Mouse (Mus musculus) layer of hippocampus, adult 8-10 months (tissue): ENCODE data around the gene Rnf212b. TPM values are rescaled to one million over a fixed set of nuclear protein-coding genes. Genes with fewer than 3 reads are reported as not detected.

Experiments used
- DNase-seq, 2 experiments: peaks; one replicate each; pipeline ENCODE4 v3.0.0; 2022; ENCODE audit warnings: low spot score in 2 of 2
- total RNA-seq, 4 experiments: library from RNA; stranded (reverse); gene quantifications; 2 replicates each; pipeline ENCODE4 v1.2.4; 2022

The Rnf212b gene
- total RNA-seq, 4 experiments from 2014 or later: not detected

DNA sequence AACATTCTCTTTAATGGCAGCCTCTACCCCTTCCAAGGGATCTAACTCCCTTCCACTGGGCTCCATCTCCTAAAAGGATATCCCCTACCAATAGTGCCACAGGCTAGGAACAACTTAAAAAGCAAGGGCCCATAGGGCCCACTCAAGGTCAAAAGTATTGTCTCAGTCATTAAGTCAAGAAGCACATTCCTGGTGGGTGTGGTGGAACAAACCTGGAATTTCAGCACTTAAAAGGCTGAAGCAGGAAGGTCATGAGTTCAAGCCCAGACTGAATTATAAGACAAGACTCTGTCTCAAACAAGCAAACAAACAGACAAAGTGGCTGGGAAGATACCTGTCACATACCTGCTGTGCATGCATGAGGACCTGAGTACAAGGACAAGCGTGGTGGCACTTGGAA lies 18.0 kb upstream of the Rnf212b start:
- no peak for DNase-seq

DNA sequence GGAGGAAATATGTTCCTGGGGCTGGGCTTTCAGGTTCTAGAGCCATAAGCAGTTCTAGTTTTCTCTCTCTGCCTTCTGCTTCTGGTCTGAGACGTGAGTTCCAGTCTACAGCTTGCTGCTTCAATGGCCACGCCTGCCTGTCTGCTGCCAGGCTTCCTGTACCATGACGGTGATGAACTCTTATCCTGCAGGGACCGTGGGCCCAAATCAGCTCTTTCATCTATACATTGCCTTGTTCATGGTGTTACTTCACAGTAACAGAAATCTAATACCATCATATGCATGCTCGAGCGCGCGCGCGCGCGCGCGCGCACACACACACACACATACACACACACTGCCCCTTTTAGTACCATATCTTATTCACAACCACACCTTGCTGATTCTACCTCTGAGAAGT lies 17.2 kb upstream of the Rnf212b start:
- DNase-seq: no peak

DNA sequence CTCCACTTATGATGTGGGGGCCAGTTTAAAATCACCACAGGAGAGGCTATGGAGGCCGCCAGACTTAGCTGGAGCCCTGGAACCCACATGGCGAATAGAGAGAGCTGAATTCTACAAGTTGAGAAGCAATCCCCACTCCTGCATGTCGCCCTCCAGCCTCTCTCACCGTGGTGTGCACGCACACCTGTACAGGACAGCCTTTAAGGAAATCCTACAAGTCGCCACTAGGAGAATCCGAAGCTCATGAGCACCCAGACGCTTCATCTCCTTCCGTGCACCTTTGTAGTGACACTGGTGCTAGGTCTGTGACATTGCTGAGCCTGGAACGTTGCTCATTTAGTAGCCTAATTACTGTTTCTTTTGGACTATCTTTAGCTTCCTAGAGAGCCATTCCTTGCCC lies 14.3 kb upstream of the Rnf212b start:
- no peak for DNase-seq

DNA sequence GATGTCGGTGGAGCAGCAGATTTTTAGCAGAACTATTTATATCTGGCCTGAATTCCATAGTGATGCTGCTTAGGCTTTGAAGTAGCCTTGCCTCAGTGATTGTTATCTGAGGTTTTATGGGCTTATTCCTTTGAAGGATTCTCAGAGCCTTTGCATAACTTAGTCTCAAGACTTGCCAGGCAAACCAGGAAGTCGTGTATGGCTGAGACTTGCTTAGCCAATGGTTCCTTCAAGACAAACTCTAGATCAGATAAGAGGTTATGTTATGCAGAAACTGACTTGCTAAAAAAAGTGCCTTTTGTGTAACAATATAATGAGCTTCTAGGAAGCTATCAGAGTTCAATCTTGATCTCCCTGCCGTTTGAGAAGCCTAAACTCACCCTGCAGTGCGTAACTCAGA lies 11.5 kb upstream of the Rnf212b start:
- no peak for DNase-seq

DNA sequence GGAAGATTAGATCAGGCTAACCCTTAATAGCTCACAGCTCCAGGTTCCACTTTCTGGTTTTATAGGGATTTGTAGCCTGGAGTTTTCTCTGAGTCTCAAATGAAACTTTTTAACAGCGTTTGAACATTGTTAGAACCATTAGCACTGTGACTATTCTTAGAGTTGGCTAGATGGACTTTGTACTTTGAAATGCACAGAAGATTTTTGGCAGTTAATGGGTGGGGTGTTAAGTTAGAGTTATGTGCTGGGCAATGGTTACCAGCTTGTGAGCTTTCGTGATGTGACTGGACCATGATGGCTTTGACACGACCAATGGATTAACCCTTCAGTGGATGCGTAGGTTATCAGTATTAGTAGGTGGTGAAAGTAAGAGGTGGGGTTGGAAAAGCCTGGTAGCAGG lies 7.8 kb upstream of the Rnf212b start:
- DNase-seq: no peak

DNA sequence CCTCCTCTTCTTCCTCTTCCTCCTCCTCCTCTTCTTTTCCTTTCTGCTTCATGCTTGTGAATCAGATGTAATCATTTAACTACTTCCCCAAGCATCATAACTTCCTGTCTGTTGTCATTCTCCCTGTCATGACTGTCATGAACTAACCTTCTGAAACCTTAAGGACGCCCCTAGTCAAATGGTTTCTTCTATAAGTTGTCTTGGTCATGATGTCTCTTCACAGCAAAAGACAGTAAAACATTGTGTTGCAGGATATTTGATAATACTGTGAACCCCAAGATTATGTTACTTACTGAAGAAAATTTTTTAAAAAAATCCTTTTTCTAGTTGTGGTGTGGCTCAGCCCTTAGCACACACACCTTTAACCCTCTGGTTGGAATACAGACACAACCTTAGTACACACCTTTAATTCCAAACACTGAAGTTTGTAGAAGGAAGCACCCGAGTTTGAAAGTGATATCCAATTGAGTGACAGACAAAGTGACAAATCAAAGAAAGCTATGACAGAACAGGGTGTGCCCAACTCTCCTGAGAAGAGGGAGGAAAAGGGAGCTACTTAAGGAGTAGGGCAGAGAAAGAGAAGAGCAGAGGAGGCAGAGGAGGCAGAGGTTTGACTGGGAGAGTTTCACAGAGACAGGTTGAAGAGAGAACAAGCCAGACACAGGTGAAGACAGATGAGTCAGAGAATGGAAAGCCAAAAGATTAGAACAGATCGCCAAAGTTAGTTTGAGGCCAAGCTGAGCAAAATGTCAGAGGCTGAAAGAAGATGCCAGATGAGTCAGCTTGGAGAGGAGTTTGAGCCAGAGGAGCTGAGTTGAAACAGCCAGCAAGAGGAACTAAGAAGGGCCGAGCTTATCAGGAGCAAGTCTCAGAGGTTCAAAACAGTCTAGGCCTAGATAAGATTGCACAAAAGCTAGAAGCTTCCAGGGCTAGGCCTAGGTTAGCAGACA lies 4.9 kb upstream of the Rnf212b start:
- no peak for DNase-seq

DNA sequence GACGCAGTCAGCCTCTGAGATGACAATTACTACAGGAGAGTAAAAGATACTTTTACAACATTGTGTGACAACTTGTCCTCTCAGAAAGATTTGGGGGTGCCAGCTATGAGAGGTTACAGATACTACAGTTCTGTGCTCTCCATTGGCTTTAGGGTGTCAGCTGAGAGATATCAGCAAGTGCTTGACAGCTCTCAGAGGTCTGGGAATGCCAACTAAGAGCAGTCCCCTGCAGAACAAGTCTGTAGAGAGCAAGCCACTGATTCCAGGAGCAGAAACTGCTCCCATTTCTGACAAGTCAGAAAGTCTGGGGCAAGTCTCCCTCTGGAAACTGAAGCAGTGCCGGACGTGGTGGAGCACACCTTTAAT lies 4.3 kb upstream of the Rnf212b start:
- no peak for DNase-seq

DNA sequence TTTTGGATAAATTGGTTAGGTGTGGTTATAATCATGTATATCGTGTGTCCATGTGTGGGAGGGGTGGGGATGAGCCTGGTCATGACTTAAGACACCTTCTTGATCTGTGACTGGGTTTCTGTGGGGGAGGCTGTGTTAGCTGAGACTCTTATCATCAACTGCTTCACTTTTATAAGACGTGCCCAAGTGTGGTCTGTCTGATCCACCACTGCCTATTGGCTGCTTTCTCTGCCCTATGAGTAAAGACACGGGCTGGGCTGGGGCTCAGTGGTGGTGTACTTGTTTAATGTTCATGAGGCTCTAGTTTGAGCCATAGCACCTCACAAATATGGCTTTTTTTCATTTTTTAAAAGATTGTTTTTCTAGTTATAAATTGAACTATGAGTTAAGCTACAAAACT lies 1.8 kb downstream of the Rnf212b start:
- no peak for DNase-seq

DNA sequence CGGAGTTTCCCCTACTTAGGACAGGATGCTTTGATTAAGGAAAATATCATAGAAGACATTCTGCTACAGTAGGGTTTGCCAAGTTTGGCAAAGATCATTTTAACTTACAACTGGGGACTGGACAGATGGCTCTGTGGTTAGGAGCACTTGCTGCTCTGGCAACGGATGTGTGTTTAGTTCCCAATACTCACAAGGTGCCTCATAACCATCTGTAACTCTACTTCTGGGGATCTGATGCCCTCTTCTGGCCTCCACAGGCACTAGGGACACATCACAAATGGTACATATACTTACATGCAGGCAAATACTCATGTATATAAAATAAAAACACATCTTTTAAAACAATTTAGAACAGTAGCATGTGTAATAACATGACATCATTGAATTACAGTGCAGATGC lies 3.9 kb downstream of the Rnf212b start:
- peak; percentile 19 to 20 for DNase-seq

DNA sequence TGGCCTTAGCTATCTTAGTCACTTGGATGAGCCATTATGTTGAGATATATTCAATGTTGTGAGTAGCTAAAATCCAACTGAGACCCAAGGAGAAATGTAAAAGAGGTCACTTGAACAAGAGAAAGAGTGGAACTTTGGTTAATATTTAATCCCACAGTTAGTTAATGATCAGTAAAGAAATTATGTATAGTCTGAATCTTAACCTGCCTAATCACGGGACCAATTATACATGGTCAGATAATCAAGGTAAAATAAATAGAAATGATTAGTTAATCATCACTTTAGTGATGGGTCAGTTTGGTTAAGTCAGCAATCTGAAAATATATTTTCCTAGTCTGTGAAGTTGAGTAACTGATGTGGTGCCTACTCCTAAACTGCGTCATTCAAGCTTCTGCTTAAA lies 8.4 kb downstream of the Rnf212b start:
- DNase-seq: no peak

DNA sequence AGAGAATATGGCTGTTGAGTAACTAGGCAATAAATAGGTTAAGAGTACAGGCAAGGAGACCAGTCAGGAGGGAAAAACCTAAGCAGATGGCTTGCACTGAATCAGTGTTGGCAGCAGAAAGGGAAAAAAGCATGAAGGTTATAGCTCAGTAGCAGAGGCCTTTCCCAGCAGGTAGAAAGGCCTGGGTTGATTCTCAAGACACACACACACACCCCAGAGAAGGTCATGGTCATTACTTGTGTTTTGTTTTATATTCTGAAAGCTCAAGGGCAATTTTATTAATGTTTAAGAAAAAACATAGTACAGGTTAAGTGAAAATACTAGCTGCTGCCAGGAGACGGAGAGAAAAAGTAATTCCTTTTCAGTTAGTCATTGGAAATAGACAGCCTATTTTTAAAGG lies 9.8 kb downstream of the Rnf212b start:
- no peak for DNase-seq

DNA sequence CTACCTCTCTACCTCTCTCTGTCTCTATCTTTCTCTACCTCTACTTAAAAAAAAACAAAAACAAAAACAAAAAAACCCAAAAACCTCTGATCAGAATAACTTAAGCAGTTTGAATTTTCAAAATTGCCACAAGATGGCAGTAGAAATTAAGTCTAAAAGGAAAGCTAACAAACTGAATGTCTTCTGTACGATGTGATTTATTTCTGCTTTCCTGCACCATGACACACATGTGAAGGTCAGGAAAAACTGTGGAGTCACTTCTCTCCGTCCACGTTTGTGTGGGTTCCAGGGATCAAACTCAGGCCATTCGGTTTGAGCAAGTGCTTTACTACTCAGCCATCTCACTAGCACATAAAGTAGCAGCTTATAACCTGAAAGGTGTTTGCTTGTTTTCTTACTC lies 29.5 kb downstream of the Rnf212b start:
- DNase-seq: no peak

DNA sequence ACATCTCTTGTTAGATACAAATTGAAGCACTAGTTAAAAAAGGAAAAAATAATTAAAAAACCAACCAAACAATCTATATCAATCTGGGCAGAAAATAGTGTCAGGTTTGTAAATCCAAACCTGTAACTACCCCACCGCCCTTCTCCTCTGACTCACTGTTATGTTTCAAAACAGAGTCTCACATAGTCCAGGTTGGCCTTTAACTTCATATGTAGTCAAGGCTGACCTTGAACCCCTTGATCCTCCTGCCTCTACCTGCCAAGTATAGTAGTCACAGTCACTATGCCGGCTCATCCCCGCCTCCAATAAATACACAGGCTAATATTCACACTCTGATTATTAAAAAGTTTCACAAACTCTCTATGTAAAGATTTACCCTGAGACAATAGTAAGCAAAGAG lies 41.8 kb downstream of the Rnf212b start:
- DNase-seq: no peak

DNA sequence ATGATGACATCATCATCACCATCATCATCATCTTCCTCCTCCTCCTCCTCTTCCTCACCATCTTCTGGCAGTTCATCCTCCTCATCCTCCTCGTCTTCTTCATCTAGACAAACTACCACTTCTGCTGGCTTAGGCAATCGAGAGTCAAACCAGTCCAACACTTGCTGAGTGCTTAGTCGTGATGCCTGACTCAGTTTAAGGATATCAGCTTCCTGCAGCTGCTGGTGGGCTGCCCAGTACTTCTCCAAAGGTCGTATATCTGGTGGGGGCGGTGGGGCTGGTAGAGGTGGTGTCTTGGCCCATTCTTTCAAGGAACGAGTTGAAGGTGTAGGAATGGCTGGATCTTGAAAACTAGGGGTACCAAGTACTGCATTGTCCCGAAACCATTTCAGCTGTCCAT lies 42.8 kb downstream of the Rnf212b start:
- no peak for DNase-seq

DNA sequence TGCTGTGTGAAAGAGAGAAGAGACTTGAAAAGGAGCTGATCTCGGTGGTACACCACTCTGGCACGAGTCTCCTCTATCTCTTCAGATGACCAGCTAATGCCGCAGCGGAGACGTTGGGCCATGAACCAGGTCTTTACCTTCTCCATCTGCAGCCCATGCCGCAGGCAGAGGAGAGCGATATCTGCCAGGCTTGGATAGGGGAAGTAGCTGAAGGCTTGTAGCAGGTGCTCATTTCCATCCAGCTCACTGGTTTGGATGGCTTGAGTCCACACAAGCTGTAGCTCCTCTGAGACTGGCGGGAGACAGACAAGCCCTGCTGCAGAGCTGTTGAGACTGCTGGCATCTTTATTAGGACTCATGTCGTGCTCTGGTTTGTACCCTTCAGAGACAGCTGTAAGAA lies 44.0 kb downstream of the Rnf212b start:
- no peak for DNase-seq

DNA sequence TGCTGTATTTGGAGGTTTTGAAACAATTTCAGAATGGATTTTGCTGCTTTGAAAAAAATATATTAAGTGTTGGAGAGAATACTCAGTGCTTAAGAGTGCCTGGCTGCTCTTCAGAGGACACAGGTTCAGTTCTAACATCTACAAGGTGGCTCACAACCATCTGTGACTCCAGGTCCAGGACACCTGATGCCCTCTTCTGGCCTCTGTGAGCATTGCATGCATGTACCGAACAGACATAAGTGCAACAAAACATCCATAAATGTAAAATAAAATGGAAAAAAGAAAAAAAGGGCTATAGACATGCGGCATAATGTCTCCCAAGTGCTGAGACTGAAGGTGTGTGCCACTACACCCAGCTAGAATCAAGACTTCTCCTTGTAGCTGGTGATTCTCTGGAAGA lies 46.6 kb downstream of the Rnf212b start:
- DNase-seq: peak in 1 of 2 experiments; percentile 65

DNA sequence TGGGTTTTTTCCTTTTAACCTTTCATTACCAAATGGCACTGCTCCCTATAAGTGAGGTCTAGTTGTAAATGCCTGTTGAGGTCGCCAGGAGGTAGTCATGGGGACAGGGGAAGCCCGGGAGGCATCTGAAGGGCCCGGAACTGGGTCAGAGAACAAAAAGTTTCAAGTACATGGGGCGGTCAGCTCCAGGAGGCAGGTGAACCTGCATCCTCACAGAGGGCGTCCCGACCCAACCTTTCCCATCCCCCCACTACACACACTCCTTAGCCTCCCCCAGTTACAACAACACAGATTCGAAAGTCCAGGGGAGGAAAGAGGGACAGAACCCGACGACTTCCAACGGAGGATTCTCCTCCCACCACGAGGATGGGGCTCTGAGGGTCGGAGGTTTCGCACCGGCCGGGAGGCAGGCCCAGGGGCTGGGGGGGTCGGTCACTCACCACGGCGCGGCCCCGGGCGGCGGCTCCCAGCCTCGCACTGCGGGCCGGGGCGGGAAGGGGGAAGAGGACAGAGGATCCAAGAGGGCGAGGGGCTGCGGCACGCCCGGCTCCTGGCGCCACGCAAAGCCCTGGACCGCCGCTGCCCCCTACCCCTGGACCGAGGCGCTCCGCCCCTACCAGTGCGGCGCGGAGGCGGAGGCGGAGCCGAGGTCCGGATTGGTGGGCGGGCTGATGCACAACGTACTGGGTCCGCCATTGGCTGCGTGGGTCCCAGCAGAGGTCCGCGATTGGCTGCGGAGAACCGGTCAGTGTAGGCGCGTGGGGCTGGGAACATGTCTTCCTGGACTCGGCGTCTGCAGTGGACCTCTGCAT lies 49.8 kb downstream of the Rnf212b start:
- DNase-seq: peak; percentile 88 to 93

DNA sequence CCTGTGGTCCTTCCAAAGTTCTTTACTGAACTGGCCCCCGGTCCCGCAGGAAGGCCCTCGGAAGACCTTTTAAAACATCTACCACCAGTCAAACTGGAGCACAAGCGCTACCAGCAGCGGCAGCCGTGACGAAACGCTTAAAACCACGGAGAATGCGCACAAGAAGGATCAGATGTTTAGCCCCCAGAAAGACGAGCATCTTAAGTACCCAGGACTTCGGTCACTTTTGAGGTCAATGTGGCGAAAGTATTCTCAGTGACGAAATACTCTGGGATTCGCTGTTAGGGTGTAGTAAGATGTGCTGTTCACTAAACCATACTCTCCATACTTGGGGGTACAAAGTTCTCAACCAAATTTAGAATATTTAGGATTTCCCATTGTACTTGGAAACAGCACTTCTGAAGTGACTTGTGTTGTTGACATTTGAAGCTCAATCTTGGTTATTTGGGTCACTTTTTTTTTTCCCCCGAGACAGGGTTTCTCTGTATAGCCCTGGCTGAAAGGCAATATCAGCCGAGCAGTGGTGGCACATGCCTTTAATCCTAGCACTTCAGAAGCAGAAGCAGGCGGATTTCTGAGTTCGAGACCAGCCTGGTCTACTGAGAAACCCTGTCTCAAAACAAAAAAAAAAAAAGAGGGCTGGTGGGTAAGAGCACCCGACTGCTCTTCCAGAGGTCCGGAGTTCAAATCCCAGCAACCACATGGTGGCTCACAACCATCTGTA lies 50.5 kb downstream of the Rnf212b start:
- DNase-seq: no peak

DNA sequence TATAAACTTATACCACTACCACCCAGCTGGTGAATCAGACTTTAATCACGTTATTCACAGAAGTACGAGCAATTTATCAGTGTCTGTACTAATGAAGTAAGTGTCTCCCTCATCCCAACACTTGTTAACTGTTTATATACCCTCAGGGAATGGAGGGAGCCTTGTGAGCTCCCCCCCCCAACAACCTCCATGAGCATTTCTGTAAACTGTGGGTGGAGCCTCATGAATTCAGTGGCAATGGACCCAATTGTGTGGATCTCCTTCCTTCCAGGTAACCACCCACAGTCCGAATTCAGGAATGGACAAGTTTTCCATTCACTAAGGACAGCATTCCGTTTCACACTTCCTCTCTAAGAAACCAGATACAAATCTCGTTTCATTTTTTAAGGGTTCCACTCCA lies 51.7 kb downstream of the Rnf212b start:
- no peak for DNase-seq

DNA sequence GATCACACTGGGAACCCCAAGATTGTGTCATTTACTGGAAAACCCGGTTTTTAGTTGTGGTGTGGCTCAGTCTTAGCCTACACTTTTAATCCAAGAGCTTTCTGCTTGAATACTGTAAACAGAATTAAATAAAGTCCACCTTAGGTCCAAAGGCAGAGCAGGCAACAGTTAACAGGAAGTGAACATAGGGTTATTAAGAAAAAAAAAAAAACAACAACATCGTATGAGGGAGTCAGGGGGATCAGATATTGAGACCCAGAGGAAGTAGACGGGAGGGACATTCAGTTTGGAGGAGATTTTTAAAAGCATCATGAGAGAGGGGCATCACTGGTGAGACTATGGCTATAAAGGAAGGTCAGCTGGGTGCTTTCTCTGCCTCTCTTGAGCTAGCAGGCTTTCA lies 52.3 kb downstream of the Rnf212b start:
- no peak for DNase-seq

DNA sequence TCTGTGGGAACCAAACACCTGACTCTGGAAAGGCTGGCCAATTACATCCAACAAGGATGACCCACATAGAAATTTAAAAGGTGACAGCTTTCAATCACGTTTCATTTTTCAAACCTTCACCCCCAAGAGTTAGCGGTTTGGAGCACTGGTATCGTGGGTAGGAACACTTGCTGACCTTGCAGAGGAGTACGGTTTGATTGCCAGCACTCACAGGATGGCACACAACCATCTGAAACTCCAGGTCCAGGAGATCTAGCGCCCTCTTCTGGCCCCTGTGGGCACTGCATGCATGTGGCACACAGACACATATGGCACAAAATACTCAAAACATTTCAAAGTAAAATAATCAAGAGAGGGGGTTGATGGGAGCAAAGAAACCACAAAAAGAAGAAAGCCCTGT lies 53.0 kb downstream of the Rnf212b start:
- DNase-seq: no peak

DNA sequence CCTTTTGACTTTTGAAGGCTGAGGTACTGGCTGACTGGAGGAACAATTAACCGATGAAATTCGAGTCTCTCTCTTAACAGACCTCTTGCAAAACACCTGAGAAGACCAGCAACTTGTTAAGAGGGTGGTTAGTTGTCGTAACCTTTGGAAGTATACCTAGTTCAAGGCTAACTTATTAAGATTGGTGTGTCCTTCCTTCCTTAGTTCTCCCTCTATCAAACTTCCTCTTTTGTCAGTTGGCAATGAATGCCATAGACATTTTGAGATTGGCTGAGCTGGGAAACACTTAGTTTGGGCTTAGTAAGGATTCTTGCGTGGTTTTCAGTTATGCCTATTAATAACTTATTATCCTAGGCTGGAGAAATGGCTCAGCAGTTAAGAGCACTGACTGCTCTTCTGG lies 54.1 kb downstream of the Rnf212b start:
- DNase-seq: no peak
